Mouse (Mus musculus): ENCODE results near the gene Lrrc55.
"Not testable (repeated sequence)": the region's sequence is repeated elsewhere in the genome, so short reads cannot be mapped to it uniquely, and the experiment has no call there.

Gene Lrrc55

DNA sequence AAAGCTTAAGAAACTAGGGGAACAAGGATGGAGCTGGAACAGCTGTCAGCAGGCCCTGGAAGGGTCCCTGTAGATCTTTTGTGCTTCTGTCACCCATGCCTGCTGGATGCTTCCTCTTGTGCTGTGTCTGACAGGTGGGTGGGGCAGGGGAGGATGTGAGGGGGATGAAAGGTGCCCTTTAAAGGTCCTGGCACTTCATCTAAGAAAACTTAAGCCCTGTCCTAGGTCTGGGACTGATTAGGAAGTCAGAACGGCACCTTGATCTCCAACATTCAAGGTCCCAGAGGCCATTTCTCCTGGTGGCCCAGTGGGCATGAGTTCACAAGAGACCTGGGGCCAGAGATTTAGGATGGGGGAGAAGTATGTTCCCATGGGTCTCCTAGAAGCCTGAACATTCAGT, at the start of gene Lrrc55:
TSS of gene Lrrc55 (minus strand) at position 297 of the 400 bp plus-strand sequence.
- no peak for DNase-seq (ENCODE audit: low spot score)

DNA sequence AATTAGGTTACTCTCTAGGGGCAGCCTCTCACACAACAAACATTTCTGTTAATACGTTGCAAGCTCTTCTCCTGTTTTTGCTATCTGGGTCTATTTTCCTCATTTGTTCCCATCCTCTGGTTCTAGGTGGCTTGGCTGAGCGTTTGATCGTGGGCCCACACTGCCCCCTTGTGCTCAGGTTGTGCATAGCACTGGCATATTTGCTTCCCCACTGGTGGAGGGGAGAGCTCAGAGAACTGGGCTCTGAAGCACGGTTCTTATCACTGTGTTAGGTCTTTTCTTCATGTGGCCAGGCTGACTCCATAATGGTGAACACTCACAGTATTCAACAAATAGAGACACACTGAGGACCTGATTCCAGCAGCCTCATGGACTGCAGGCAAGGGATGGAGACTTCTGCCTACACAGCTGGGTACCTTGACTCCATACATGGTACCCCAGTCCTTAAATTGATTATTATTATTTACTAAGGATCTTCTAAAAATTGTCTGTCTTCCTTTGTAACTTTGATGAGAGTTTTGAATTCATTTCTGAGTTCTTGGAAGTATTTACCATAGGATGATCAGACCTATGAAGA, 49.6 kb upstream of the Lrrc55 start:
- peak; percentile 80 for DNase-seq (ENCODE audit: low spot score)

DNA sequence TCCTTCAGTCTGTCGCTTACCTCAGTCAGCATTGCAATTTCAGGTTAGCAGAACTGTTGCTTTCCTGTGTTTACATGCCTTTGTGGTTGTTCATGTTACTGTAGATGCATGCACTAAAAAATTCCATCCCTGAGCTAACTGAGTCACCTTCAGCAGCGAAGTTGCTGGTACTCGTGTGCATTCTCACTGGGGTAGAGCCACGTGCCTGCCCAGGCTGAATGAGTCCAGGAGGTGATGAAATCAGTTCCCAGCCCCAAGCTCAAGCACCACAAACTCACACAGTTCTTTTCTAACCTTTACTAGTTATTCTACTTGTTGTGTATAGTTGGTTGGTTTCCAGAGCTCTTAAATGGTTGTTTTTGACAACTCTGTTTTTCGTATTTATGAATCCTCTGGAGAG, 48.7 kb upstream of the Lrrc55 start:
- no peak for DNase-seq (ENCODE audit: low spot score)

DNA sequence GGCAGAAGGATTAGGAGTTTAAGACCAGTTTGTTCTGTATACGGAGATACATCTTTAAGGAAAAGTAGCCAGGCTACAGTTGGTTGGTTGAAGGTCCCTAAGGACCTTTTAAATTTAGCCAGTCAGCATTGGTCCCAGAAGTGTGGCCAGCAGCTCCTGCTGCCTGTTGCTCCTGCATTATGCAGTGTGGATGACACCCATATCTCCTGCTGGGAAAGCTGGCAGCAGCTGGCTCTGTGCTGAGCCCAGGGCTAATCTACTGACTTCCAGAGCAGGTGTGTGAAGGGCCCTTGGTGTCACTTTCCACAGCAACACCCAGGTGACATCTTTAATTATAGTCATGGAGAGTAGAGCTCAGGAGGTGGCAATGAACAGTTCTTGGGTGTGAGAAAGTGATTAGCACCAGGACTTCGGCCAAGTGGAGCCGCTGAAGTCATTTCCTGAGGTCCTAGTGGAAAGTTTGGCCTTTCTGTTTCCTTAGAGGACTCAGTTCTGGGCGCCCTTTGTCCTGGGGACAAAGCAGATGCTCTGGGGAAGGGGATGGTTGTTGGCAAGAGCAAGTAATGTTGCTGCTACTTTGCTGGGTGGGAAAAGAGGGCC, 41.2 kb upstream of the Lrrc55 start:
- no peak for DNase-seq (ENCODE audit: low spot score)

DNA sequence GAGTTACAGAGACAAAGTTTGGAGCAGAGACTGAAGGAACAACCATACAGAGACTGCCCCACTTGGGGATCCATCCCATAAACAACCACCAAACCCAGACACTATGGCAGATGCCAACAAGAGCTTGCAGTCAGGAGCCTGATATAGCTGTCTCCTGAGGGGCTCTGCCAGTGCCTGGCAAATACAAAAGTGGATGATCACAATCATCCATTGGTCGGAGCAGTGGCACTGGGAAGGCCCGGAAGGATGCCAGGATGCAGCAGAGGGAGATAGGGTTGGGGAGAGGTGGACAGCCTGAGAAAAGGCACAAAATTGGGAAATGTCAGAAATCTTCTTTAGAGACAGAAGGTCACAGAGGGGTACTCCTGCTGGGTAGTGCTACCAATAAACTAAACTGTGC, 40.2 kb upstream of the Lrrc55 start:
- not testable (repeated sequence) for DNase-seq (ENCODE audit: low spot score)

DNA sequence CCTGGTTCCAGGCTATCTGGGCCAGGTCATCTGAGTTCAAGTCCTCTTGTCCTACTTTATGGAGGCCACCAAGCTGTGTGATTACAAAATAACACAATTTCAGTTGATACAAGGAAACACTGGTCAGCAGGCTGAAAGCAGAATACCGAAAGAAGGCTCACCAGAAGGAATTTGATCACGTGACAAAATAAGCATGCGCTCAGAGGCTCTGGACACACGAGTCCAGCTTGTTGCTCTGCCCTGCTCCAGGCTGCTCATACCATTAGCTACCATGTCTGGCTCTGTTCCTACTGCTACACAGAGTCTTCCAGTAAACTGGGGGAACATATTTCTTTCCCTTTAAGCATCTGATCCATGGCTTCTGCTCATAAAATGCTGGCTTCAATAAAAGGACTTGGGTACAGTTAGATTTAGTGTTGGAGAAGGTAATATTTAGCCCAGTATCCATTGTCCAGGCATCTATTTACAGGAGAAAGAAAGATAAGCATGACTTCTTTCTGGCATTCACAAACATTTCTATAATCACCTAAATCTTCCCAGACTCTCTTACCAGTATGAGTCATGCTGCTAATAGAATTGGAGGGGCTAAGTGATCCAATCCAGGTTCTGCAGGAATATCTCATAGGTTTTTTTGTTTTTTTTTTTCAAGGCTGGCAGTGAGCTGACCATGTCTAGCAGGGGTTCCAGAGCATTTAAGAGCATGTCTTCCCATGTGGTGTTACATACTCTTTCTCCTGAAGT, 33.9 kb upstream of the Lrrc55 start:
- DNase-seq (ENCODE audit: low spot score), result no peak

DNA sequence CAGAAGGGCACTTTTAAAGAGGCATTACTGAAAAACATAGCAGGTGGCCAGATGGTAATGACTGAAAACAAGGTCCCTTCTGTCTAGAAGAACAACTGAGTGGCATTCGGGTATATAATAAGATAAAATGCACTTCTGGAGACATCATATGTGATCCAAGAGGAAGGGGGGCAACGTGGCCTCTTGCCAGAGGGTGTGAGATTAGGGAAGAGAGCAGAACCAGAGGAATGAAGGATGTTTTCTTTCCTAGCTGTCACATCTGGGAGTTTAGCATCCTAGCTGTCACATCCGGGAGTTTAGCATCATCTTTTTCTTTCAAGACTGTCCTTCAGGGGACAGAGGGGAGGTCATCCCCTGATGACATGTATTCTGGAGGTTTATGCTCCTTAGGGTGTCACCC, 32.6 kb upstream of the Lrrc55 start:
- DNase-seq (ENCODE audit: low spot score), result no peak

DNA sequence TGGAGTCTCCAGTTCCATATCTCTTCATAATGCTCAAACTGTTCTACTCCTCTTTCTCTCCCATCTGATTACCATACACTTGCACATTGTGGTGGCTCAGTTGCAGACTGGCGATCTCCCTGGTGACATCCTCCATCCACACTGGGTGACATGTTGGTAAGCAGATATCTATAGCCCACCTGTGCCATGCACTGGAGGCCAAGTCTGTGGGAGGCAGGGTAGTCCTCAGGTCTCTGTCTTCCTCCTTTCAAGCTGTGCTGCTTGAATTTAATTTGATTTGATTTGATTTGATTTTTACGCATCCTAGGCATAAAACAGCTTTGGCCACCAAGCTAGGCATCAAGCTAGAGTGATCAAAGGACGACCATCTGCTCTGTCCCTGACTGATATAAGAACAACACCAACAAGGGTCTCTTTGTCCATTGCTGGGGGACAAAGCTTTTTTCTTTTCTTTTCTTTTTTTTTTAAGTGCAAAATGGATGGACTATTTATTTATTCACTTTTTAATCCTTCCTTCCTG, 30.9 kb upstream of the Lrrc55 start:
- DNase-seq (ENCODE audit: low spot score), result no peak

DNA sequence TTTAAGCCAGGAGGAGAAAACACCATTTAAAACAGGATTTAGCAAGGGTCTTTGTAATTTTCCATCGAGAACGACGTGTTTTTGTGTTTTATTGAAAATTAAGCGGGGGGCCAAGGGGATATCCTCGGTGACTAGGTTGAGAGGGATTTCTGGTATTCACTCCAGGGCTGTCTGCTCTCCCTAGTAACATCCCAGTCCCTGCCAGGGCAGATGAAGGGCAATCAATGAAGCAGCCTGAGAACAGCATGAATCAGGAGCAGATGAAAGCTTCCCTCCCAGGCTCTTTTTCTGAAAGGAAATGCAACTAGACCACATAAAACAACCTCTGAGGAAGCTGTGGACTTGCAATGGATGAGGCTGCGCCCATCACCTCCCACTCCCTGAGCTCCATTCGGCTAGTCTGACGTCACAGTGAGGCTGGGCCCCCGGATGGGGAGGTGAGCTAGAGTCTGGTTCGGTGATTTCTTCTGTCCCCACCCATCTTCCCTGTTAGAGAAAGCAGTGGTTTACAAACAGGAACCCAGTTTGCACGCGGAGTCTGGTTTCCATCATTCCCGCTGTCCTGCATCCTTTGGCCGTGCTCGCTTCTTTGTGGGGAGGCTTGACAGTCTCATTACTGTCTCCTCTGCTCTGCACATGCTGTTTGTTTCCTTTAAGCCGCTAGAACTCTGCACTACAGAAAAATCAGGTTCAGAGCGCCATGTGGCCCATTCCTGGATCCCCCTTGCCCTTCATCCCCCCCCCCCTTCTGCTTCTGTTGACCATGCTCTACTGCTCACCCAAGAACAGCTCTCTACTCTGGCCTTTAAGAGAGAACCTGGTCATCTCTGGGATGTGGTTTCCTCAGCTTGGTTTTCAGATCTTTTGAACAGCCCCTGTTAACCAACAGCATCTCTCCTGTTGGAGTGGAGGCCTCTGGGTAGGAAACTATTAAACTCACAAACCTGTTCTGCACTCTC, 27.5 kb upstream of the Lrrc55 start:
- DNase-seq (ENCODE audit: low spot score), result peak; percentile 7

DNA sequence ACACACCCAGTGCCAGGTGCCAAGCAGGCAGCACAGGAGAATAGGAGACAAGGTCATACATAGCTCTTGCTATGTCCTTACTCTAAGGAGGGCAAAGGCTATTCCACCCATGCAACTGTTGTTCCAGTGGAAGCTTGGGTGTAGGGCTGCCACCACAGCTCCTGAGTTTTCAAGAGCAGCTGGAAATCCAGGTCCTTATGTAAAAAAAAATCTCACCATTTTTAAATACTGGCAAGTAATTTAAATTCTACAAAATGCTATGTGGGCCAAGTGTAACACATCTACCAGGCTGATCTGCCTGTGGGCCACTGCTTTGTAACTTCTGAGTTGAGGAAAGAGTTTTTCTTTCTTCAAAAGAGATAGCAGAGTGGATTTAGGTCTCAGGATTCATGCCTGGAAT, 19.6 kb upstream of the Lrrc55 start:
- no peak for DNase-seq (ENCODE audit: low spot score)

DNA sequence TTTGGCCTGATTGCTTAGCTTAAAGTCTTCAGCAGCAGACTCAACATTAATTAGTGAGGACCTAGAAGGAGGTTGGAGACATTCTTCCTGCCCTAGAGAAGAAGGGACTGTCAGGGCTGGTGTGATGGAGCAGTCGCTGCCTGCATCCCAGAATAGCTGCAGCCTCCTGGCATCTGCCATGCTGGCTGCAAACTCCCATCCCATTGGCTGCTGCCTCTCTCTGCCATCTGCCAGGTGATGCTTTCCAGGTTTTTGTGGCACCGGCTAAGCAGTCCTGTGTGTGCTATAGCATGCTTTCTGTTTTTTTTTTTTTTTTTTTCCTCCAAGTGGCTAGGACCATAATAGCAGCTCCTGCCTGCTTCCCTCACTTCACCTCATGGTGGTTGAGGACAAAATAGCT, 16.7 kb upstream of the Lrrc55 start:
- DNase-seq (ENCODE audit: low spot score), result no peak

DNA sequence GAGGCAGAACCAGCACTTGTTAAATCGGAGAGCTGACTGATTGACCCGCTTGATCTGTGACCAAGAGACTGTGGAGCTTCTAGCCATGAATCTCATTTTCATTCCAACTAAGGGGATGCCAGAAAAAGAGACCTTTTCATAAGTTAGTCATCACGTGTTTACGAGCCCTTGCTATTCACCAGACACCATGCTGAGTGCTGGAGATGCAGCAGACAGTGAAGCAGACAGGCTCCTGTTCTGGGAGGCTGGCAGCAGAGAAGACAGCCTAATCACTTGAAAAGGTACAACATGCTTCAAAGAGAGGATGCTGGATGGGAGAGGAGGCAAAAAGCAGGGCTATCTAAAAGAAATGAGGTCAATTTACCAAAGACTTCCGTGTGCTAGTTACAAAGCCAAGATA, 12.3 kb upstream of the Lrrc55 start:
- DNase-seq (ENCODE audit: low spot score), result no peak

DNA sequence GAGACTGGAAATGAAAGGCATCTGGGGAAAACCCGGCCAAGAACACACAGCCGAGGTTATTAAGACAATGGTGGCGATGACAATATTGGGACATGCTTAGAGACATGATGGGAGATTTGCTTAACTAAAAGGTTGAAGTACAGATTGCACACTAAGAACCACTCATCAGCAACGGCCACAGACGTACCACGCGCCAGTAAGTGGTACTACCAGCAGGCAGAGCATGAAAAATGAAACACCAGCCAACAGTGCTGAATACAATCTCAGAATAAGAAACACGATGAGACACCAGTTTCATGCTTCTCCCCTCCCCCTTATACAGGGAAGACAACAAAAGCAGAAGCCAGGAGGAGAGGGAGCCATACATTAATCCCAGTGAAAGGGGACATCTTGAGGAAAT, 8.2 kb upstream of the Lrrc55 start:
- DNase-seq (ENCODE audit: low spot score), result no peak

DNA sequence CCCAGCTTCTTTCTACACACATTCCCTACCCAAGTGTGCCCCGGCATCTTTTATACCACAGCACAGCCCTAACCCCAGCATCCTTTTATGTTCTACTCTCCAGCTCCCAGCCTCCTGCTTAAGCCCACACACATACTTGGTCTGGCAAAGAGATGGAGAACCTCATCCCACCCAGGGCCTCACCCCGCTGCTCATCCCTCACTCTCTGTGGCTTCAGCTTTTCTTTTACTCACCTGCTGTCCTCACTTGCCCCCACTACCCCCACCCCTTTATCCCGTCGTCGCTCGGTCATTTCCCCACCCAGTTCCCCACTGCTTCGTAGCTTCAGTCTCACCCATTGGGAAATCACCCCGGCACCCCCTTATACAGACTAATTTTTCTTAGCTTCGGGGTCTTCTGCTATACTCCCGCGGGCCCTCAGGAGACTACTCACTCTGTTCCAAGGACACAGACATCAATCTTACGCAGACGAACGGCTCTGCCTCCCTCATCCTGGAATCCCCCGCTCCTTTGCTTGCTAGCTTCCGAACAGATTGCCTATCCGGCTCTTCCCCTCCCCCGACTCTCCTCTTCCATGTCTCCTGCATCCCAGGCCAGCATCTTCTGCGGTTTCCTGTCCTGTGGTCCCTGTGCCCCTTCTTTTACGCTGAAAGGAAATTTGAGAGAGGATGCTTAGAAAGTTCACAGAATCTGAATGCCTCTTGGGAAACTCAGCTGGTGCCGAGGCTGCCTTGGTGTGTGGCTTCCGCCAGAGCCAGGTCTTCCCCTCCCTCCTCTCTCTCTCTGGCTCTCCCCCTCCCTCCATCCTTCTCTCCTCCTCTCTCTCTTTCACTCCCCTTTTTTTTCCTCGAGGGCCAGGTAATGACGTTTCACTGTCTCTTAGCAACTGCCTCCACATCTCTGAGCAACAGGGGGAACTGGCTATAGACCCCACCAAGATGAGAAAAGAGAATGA, 1.3 kb upstream of the Lrrc55 start:
- no peak for DNase-seq (ENCODE audit: low spot score)

DNA sequence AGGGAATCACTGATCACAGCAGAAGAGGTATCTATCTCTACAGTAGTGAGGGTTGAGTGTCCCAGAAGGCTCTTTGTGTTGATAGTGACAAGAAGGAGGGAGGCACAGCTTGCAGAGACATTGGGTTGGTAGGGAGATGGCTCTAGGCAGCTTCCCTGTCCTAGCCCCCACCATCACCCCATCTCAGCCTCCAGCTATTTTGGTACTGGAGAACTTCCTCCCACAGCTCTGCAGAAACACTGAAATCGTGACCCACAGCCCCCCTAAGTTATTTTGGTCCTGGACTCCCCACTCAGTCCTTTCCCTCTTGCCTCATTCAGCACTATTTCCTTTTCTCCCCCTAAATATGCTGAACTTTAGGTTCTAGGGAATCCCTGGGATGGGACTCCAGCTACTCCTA, 2.4 kb downstream of the Lrrc55 start:
- no peak for DNase-seq (ENCODE audit: low spot score)

DNA sequence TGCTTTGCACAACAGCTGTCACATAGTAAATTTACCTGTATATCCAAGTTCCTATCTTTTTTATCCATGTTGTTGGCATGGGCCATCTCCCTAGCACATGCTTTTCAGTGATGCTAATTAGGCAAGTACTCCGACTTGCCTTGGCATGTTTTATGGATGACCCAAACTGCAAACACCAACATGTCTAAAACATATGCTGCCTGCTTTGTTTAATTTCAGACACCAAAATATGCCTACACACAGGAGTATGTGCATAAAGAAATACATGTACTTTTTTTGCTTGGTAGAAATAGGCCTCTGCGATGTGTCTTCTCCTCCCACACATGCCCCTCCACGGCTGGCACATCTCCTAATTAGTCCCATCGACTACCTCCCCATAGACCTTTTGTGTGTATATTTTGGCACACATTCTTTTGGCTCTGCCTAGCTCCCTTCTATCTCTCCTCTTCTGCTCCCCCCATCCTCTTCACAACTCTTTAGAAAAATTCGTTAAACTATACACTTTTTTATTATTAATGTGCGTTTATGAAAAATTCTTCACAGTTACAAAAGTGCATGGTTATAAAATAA, 9.3 kb downstream of the Lrrc55 start:
- DNase-seq (ENCODE audit: low spot score), result no peak

DNA sequence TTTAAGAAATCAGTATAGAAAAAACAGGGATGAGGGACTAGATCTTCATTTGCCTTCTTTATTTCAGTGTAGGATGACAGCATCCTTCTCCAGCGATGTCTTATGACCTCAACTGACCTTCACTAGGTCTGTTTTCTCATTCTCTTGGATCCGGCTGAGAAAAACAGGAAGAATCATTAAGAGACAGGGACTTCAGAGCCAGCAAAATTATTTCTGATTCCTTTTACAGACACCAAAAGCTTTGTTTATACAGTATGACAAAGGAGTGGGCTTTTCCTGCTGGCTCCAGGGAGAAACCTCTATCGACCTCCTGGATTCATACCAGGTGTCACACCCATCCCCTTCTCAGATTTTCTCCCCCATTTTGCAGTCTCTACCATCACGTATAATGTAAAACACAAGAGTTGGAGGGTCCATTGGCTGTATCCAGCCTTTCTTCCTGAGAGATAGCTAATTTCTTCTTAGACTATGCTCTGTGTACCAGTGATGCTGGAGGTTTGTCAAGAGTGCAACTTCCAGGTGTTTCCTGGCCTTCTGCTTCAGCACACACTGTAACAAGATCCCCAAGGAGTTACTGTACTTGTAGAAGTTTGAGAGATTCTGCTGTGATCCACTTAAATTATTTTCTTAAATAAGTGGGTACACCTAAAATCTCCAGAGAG, 18.7 kb downstream of the Lrrc55 start:
- DNase-seq (ENCODE audit: low spot score), result no peak

DNA sequence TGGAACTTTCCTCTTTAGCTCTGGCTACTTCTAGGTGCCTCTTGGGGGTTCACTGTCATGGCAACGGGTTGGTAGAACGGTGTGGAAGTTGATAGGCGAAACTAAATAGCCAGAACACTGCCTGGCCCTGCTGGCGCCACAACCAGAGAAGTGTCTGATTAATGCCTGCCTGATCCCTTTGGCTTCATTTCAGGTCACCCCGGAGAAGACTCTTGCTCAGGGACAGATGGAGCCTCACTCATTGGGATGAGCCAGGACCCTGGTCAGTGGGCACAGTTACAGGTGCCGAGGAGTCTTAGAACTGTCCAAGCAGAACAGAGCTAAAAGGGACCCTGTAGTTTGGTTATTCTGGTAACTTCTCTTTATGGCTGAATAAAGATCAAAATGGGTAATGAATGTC, 23.5 kb downstream of the Lrrc55 start:
- DNase-seq (ENCODE audit: low spot score), result no peak

DNA sequence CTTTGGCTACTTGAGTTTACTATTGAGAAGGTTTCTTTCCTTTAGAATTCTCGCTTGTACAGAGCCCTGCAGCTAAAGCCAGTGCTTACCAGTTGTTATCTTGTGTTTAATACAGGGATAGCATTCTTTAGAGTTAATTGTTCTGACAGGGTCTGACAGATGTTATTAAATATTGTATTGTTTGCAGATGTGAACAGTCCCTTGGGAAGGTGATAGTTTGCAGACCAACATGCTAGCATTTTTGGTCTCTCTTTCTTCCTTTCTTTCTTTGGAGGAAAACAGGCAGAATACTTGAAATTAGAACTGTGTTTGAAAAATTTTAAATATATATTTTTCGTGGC, 24.3 kb downstream of the Lrrc55 start:
- no peak for DNase-seq (ENCODE audit: low spot score)

DNA sequence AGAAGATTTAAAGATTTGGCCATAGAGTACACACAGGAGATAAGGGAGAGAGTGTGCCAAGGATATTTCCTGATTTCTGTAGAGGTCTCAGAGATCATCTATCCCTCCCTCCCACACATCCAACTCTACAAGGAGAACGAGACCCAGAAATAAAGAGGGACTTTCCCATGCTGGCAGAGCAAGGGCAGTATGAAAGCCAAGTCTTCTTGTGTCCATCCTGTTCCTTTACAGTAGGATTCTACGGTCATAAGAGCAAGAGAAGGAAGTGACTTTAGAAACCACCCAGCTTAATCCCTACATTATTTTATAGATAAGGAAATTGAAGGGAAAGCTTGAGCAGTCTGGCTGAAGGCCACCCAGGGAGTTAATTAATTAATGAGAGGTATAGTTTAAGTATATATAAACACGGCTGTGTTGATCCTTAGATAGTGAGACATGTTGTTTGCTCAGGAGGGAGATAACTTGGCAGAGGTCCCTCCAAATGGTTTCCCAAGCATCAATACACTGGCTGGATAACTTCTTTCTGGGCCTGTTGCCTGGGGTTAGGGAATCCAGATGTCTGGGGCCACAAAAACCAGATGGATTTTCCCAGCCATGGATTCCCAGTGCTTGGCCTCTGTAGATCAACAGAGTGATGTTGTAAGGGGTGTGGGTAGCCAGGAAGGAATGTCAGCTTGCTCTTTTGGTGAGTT, 24.8 kb downstream of the Lrrc55 start:
- DNase-seq (ENCODE audit: low spot score), result peak; percentile 45
